Mouse (Mus musculus): ENCODE measurements around the gene Tcf7l1.

DNA sequence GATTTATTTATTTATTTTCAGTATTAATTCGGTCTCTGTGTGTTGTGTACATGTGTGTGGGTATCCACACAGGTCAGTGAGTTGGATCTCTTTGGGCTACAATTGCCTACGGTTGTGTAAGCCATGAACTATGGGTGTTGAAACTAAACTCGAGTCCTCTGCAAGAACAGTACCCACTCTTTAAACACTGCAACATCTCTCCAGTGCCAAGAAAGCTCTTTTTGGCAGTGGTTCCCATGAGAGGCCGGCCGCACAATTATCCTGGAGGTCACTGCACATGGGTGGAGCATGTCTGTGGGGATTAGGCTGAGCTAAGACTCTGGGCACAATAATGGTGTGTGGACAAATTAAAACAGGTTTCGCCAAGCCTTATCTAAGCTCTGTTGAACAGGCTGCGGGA is 135.6 kb downstream of the Tcf7l1 start:
- TF ChIP-seq CHD2 (IDR thresholded peaks at IDR 0.05; ENCODE audit: low read depth, low read length) (no peak), ZNF384 (IDR thresholded peaks at IDR 0.05; ENCODE audit: low read depth, low read length) (no peak), MAFK (IDR thresholded peaks at IDR 0.05; ENCODE audit: insufficient read depth, low read depth, low read length) (no peak)
